Mouse (Mus musculus): ENCODE data around the gene Amdhd2.
"Not testable (repeated sequence)": the region's sequence is repeated elsewhere in the genome, so short reads cannot be mapped to it uniquely, and the experiment has no call there.

Gene Amdhd2

DNA sequence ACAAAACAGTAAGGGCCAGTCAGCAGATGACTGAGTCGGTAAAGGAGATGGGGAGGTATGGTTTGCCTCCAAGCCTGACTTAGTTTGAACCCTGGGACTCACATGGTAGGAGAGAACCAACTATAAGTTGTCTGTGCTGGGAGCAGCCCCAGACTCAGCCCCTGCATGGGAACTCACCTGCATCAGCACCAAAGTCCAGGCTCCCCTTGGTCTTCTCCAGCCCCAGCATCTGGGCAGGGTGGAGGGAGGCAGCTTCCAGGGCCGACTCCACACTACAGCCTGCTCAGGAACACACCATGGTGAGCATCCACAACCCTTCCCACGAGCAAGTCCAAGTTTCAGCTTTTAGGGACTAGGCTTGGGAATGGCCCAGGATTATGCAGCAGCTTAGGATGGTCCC lies 7.2 kb downstream of the Amdhd2 start:
- DNase-seq (ENCODE audit: low spot score in 2 of 2), result no peak

DNA sequence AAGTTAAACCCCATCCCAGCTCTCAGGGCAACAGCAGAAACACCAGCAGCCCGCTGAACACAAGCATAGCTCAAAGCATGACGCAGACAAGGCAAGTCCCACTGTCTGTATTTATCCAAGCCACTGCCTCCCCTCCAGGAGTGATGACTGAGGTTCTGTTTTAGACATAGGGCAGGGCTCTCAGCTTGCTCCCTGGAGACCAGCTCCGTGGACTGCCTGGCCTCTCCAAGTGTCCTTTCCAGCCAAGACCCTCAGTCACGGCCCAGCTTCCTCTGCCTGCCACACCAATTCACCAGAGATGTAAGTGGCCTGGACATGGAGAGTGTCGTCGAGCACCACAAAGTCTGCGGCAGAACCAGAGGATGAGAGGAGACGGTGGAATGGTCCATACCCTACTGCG lies 7.8 kb downstream of the Amdhd2 start:
- DNase-seq (ENCODE audit: low spot score in 2 of 2), result no peak

DNA sequence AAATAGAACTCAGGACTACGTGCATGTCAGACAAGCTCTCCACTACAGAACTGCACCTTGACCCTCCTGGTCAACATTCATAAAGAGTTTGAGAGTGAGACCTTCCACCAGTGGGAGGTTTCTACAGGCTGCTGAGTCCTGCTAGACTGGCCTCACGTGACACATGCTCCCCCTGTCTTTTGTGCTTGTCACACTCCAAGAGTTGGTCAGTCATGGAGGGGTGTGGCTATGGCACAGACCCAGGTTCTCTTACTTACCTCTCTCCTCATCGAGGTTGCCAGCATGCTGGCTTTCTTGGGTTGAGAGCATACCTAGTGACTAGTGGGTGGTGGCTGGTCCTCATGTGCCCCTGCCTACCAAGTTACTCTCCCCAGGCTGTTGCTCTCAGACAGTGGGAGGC lies 9.1 kb downstream of the Amdhd2 start:
- DNase-seq (ENCODE audit: low spot score in 2 of 2), result no peak

DNA sequence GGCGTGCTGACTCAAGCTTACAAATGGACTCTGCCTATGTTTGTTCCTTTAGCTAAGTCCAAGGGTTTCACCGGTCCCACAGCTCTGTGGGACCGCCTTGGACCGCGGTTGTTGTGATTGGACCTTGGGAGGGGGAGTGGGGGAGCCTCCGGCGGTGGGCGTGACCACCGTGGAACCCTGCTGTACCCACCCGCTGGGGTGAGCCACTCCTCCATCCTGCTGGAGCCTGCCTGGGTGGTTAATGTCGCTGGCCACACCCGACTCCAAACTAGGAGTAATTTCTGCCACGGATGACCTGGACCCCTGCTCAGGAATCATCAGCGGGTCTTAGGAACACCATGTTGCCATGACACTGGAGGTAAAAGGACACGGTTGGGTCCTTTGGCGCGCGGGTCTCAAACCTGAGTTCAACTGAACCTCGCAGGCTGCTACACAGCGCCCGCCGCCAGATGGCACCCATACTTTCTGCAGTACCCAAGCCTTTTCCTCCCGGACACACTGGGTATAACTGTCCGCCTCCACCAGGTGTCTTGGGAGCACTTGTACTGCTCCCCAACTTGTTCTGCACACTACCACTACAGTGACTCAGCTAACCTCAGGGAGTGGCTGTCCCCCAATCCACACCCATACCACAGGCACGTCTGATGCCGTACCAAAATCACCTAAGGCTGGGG lies 11.5 kb downstream of the Amdhd2 start:
- peak; percentile 71 to 78 for DNase-seq (ENCODE audit: low spot score in 2 of 2)

DNA sequence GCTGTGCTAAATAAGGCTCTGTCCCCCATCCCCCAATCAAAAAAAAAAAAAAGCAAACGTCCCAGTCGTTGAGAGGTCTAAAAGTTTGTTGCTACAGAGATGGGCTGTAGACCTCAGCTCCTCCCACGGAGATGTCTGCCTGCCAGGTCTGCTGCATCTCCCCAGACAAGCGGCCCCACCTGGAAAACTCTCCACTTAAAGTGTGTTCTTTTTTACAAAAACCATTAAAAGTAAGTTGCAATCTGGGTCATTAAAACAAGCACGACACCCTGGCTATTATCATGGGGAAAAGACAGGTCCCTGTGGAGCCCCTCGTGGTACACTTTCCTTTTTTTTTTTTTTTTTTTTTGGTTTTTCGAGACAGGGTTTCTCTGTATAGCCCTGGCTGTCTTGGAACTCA lies 12.2 kb downstream of the Amdhd2 start:
- no peak for DNase-seq (ENCODE audit: low spot score in 2 of 2)

DNA sequence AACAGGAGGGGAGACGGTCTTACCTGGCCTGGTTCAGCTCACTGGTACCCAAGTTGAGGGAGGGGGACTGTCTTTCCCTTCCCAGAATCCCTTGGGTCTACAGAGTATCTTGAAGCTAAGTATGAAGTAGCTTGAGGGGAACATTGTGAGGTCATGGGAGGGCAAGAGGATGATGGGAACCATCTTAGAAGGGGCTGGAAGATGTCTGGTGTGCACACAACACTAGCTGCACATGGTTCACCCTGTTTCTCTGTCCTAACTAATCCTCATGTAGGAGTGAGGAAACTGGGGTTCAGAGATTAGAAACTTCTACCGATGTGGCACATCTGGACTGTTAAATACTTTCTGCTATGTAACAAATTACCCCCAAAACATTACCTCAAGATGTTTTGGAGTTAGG lies 12.7 kb downstream of the Amdhd2 start, which contains the start of gene Pdpk1:
TSS of gene Pdpk1 (minus strand) at position 101 of the 400 bp plus-strand sequence.
- no peak for DNase-seq (ENCODE audit: low spot score in 2 of 2)

DNA sequence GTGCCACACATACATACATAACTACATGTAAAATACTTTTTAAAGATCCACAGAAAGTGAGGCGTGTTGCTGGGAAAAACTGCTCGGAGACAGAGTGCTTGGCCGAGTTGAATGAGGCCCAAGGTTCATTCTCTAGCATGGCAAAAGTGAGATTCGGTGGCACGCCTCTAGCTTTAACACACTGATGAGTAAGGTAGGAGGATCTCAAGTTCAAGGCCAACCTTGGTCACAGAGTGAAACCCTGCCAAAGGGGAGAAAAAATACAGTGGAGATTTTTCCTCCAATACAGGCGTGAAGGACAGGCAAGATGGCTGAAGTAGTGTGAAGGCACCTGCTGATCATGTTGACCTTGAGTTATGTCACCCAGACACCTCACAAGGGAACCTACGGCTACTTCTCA lies 14.1 kb downstream of the Amdhd2 start:
- no peak for DNase-seq (ENCODE audit: low spot score in 2 of 2)

DNA sequence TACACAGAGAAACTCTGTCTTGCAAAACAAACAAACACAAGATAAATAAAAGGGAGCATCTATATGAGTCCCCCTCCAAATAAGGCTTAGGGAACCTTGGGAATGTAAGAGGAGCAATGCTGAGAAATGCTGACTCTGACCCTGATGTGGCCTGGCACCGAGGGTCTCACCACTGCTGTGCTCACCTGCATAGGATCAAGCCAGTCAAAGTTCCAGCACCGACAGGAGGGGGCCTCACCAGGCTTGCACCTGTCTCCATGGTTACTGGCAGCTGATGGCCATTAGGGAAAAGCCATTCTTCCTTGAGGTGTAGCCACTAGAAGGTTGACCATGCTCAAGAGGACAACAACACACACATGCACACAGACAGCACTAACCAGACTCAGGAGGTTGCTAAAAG lies 20.7 kb downstream of the Amdhd2 start:
- no peak for DNase-seq (ENCODE audit: low spot score in 2 of 2)

DNA sequence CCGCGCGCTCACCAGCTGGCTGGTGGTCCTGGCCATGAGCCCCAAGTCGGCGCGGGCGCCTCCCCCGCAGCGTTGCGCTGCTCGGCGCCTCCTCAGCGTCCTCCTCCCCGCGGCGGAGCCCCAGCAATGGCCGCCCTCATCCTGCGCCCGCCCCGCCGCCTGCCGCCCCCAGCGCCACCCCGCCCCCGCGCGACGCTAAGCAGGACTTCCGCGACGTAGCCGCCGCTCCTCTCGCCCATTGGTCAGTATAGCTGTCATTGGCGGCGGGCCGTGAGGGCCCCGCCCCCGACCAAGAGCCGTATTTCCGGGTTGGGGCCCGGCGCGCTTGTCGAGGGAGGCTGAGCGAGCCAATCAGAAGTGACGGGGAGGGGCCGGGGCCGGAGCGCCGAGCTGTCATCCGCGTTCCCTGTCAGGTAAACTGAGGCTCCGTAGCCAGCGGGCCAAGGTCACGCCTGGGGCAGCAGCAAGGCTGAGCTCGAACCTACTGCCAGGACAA lies 22.1 kb downstream of the Amdhd2 start:
- DNase-seq (ENCODE audit: low spot score in 2 of 2), result peak; percentile 90 to 96

DNA sequence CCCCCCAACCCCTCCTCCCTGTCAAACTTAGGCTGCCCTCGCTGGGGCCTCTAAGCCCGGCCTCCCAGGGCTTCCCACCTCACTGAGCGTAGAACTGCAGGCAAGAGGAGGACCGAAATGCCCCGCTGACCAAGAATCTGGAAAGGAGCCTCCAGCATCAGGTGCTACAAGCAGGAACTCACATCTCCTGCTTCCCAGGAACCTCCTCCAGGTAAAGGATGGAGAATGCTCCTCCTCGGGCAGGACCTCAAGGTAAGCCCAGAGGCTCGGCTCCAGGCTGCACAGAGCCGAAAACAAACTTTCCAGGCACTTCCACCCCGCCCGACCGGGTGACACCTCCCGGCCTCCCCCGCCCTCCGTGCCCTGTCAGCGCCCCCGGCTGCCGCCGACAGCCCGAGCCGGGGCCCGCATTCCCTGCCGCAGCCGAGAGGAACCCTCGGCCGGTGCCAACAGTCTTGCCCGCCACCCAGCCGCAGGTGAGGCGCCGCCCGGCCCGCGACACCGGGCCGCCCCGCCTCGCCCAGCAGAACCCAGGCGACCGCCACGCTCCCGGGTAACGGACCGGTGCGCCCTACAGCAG lies 22.6 kb downstream of the Amdhd2 start:
- DNase-seq (ENCODE audit: low spot score in 2 of 2), result no peak

DNA sequence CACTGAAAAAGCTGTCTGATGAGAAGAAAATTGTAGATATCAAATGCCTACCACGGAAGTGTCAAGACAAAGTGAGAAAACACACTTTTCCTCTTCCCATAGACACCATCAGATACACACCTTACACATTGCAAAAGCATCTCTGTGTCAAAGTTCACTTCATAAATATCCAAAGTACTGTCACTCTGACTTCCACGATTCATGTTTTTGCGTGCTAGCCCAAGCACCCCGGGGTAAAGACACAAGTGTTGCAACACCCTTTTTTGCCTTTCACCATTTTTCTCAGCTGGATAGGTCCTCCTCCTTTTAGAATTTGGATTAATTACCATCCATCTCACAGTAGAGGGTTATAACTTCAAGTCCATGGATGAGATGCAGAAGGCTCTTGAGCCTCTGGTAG lies 23.6 kb downstream of the Amdhd2 start:
- no peak for DNase-seq (ENCODE audit: low spot score in 2 of 2)

DNA sequence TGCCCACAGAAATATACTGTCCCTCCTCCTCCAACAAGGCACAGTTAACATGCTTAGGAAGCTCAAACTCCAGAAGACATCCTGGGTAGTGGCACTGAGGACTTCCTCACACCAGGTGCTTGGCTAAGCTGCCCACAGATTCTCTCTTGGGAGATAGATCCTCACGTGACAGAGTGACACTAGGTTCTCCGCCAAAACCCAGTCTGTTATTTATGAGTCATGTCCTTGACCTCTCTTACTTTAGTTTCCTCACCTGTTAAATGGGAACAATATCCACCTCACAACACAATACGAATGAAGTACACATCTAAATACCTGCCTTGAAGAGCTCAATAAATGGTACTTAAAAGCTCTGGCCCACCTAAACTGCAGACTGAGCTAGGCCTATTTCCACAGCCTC lies 24.3 kb downstream of the Amdhd2 start:
- DNase-seq (ENCODE audit: low spot score in 2 of 2), result no peak

DNA sequence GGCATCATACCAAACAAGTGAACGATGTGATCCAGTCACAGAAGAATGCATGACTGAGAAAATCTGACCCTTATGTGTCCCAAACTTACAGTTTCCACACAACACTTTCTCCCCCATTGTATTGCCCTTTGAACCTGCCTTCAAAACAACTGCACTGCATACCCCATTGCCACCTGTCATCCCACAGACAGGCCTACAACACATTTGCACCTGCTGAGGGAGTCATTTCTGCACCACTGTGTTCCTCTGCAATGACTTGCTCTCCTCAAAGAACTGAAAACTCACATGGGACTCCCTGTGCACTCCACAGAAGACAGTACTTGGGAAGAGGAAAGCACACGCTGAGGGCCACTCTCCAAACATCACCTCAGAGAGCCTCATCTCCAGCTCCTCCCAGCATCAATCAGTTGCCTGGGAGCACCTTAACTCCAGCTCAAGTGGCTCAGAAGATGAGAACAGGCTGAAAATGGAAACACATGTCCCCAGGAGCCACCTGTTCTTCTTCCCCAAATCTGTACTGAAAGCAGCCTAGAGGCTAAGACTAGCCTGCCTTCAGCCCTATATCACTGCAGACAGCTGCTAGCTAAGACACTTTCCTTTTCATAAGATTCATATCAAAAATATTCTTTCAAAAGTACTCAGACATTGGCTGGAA lies 26.2 kb downstream of the Amdhd2 start:
- DNase-seq (ENCODE audit: low spot score in 2 of 2), result no peak

DNA sequence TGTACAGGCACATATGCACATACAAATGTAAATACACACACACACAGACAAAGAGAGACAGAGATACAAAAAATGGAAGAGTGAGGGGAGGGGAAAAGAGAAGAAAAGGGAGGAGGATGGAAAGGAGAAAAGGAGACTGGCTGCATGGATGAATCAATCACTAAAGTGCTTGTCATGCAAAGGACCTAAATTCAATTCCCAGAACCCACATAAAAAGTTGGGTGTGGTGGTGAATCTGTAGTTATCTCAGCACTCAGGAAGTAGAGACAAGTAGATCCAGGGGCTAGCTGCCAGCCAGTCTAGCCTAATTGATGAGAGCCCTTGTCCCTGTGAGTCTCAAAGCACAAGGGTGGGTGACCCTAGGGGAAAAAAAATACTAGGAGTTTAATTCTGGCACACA lies 29.5 kb downstream of the Amdhd2 start:
- DNase-seq (ENCODE audit: low spot score in 2 of 2), result no peak

DNA sequence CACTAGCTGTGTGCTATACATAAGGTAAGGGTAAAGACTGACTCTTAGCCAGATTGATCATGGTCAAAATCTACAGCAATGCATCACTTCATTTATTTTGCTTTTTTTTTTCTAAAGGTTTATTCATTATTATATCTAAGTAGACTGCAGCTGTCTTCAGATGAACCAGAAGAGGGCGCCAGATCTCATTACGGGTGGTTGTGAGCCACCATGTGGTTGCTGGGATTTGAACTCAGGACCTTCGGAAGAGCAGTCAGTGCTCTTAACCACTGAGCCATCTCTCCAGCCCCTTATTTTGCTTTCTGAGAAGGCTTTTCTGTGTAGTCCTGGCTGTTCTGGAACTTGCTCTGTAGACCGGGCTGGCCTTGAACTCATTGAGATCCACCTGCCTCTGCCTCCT lies 30.6 kb downstream of the Amdhd2 start:
- DNase-seq (ENCODE audit: low spot score in 2 of 2), result not testable (repeated sequence)

DNA sequence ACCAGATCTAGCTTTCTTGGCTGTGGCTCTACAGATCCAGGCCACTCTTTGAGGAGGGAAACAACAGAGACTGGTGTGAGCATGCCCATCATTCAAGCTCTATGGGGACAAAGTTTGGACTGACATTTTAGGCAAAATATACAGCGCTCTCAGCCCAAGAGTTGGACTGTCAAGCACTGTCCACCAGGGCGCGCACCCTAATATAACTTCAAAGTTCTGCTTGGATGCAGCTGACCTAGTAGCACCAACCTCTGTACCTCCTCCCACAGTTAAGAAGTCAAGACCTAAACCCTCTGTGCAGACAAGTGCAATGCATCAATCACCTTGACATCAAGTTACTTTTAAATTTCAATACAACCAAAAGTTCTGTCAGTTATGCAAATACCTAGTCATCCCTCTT lies 32.0 kb downstream of the Amdhd2 start:
- DNase-seq (ENCODE audit: low spot score in 2 of 2), result no peak

DNA sequence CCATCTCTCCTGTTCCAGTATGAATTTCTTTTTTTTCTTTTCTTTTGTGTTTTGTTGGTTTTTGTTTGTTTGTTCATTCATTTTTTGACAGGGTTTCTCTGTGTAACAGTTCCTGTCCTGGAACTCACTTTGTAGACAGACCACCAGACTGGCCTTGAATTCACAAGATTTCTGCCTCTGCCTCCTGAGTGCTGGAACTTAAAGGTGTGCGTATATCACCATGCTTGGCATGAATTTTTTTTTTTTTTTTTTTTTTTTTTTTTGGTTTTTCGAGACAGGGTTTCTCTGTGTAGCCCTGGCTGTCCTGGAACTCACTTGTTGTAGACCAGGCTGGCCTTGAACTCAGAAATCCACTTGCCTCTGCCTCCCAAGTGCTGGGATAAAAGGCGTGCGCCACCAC lies 34.3 kb downstream of the Amdhd2 start:
- not testable (repeated sequence) for DNase-seq (ENCODE audit: low spot score in 2 of 2)

DNA sequence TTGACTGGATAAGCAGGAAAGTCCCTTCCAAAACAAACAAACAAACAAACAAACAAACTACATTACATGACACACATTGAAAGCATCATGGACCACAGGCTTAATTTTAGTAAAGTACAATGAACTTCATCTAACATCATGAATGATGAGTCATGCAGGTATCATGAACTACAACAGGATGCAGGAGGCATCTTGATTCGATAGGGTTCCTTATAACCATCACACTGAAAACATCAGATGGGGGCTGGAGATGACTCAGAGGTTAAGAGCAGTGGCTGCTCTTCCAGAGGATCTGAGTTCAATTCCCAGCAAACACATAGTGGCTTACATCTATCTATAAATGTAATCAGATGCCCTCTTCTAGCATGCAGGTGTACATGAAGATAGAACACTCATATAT lies 36.0 kb downstream of the Amdhd2 start:
- DNase-seq (ENCODE audit: low spot score in 2 of 2), result no peak

DNA sequence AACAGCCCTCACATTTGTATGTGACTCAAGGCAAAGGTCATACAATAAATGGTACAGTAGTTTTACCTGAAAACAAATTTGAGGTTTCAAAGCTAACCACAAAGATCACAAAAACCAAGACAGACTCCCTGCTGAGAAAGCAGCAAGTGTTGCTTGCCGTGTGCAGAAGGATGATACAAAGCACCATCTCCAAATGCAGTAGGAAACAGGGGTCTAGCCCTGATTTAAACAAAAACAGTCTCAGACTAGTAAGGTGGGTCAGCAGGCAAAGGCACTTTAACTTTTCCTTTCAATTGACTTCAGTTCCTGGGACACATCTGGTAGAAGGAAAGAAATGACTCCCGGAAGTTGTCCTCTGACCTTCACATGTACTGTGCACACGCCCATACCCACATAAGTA lies 36.8 kb downstream of the Amdhd2 start:
- DNase-seq (ENCODE audit: low spot score in 2 of 2), result no peak

DNA sequence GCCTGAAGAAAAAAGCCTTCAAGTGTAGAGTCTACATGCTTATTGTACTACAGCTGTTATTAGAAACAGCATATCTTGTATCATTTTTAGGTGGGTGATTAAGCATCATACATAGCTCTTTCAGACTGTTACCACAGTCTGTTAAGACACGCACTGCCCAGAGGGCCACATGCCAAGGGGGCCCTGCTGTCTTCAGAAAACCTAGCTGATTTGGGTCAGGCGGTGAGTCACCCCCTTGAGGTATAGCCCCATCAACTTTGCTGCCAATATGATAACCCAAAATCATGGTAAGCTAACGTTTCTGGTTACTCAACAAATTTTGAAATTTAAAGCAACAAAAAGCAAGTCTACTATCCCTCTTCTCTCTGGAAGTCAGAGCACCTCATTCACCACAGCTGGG lies 44.1 kb downstream of the Amdhd2 start:
- no peak for DNase-seq (ENCODE audit: low spot score in 2 of 2)

DNA sequence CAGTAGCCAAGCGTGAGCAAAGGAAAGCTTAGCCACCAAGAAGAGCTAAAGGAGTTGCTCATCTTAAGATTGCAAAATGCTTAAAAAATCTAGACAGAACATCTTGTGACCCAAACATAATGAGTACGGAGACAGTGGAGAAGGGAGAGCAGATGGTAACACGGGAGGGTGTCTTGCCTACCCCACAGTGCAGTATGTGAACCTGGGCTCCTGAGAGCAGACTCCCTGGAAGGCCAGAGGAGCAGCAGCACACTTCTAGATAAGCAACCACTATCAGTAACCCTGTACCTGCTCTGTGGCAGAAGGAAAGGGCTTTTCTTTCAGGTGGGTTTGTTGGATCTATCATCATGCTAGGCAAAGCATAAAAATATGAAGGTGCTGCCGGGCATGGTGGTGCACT lies 50.5 kb downstream of the Amdhd2 start:
- DNase-seq (ENCODE audit: low spot score in 2 of 2), result no peak

DNA sequence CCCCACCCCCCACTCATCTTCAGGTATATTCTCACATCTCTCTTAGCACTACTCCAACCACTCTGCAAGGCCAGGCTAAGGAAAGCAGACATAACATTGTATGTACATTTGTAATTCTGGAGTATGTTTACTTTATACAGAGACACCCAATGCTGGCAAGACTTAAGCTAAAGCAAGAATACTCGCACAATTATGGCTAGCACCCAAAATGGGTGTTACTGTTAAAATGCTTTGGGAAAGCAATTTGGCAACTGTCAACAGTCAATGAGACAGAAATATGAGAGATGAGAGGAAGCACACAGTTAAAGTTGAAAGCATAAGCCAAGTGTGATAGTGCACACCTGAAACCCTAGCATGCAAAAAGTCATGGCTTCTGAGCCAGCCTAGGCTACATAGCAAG lies 52.3 kb downstream of the Amdhd2 start:
- no peak for DNase-seq (ENCODE audit: low spot score in 2 of 2)

DNA sequence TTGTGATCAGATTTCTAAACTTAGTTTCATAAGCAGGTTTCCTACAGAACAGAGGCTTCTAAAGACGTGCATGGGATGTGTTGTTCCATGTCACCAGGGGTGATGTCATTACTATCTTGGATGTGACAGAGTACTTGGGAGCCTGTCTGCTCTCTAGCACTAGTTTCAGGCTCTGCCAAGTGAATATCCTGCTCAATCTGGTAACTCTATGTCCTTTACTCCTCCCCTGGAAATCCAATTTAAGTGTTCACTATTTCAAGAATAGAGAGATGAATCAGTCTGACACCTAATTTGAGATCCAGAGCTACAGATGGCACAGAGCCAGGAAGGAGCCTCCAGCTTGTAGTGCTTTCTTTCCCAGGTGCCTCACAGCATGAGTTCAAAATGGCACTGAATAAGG lies 54.7 kb downstream of the Amdhd2 start:
- DNase-seq (ENCODE audit: low spot score in 2 of 2), result no peak
